Mouse (Mus musculus): ENCODE results near the gene Nmnat3.
A peak's percentile ranks its signal among the peaks of the same experiment; 100 is the strongest.

Nmnat3 gene

DNA sequence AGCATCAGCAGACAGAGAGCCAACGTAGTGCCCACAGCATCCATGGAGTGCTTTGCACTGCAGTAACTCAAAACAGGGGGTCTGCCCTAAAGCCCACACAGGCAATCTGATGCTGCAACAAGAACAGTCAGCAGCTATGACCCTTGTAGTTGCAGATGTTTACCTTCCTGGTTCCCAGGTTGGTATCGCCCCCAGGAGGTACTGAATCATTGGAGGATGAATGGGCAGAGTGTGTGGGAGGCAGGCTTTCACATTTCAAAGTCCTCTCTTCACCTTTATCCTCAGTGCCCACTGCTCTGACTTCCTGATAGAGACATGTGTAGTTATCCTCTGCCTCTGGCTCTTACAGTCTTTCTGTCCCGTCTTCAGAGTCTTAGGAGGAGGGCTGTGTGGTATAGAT is 134.7 kb downstream of the Nmnat3 start:
- DNase-seq (ENCODE audit: low spot score), result no peak

DNA sequence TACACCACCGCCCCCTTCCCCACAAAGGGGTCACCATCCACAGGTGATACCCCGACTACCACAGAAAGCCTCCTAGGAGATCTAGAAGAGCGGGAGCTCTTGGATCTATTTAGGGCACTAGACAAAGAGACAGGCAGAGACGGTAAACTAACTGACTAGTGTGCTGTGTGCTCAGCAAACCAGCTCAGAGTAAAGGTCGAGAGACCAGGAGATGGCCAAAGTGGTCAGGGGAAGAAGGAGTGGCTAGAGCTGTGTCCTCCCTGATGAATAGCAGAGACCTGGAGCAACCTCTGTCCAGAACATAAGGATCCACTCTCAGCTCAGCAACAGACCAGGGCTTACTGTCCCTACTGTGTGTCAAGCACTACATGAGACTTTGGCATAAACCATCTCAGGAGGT is 135.4 kb downstream of the Nmnat3 start, which contains the start of gene Rbp1:
Rbp1 (plus strand) TSS at position 306 of the 400 bp plus-strand sequence.
- DNase-seq (ENCODE audit: low spot score), result no peak

GRCm38 (mm10) chr9:98423691-98424090 is 136.5 kb downstream of the Nmnat3 start:
- DNase-seq (ENCODE audit: low spot score), result no peak

- DNase-seq (ENCODE audit: low spot score), result no peak
These were observed 137.1 kb downstream of the Nmnat3 start for GRCm38 (mm10) chr9:98424291-98424690.

GRCm38 (mm10) chr9:98424725-98425210 is 137.5 kb downstream of the Nmnat3 start:
- DNase-seq (ENCODE audit: low spot score), result peak; percentile 72

DNA sequence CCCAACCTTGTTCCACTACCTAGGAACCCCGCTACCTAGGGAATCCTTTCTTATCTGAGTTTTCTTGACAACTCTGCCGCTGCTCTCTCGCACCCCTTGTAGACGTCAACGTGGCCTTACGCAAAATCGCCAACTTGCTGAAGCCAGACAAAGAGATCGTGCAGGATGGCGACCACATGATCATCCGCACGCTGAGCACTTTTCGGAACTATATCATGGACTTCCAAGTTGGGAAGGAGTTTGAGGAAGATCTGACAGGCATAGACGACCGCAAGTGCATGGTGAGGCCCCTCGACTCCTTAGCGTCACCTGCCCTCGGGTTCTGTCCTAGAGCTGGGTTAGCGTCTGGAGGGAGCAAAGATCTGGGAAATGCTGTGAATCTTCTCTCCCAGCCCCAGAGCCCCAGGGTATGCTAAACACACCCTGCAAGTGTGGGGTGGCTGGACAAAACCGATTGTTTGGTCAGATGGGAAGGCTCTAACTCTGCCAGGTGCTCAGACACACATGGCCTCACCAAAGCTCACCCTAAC is 138.2 kb downstream of the Nmnat3 start:
- peak; percentile 45 for DNase-seq (ENCODE audit: low spot score)

DNA sequence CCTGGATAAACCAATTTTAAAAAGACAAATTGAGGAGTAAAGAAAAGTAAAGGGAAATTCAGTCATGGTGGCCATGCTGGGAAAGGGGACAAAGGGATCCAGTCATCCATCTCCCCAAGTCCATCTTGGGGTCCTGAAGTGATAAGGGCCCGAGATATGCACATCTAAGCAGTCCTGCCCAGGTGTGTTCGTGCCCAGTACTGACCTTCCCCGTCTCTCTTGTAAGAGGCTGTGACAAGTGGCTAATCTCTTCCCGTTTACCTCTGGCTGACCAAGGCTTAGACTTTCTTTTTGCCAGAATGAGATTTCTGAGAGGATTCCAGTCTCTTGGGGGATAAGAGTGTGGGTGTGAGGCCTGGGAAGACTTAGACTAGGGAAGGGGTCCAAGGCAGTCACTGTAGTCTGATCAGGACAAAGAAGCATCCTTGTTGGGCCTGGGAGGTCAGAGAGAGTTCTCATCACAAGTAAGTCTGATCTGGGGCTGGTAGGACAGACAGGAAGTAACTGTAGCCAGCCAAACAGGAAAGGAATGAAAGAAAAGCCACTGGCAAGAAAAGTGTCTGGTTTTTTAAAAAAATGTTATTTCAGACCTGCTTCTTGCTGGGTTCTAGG is 140.8 kb downstream of the Nmnat3 start:
- DNase-seq (ENCODE audit: low spot score), result no peak

GRCm38 (mm10) chr9:98428783-98429182 is 141.5 kb downstream of the Nmnat3 start:
- DNase-seq (ENCODE audit: low spot score), result peak; percentile 17

DNA sequence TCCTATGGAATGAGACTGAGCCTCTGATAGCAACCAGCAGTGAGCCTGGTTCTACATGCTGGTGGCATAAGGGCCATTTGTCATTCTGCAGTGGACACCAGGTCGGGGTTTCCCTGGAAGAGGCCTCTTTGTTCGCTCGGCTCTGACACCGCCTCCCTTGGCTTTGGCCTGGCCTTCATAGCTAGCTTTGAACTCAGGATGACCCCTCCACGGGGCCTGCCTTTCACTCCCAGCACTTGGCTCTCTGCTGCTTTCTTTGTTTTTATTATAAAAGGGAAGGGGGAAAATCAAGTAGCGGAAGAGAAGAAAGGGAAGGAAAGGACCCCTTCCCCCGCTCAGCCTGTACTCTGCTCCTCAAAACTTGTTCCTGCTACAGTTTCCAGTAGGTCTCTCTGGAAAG is 142.6 kb downstream of the Nmnat3 start:
- DNase-seq (ENCODE audit: low spot score), result peak; percentile 81

DNA sequence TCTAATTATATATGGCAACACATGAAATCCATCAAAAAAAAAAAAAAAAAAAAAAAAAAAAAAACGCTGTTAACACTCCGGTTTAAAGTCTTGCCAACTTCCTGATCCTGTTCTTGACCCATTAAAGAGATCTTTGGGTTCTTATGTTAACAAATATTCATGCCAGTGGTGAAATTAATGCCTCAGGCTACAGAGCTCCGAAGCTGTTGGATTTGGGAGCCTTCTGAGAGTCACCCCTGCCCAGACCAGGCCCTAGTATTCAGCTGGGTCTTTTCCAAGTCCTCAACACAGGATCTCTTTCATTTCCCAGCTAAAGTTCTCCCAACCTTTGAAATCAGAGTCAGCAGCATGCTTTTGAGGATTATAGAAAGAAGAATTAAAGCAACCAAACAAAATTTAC is 143.3 kb downstream of the Nmnat3 start:
- no peak for DNase-seq (ENCODE audit: low spot score)

DNA sequence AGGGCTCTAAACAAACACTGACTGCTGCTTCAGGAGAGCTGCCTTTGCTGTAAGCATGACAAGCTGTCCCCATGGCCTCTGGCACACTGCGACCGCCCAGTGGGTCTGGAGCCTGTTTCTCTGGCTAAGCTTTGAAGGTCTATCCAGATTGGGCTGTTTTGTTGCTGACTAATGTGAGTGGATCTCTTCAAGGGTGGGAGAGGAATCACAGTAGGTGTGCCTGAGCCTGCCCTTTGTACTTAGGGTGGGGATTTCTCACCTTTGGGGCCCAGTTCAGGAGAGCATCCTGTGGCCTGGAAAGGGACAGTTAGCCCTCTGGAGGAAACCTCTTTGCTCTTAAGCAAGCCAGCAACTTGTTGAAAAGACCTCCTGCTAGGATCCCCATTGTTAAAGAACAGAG is 145.8 kb downstream of the Nmnat3 start:
- no peak for DNase-seq (ENCODE audit: low spot score)

DNA sequence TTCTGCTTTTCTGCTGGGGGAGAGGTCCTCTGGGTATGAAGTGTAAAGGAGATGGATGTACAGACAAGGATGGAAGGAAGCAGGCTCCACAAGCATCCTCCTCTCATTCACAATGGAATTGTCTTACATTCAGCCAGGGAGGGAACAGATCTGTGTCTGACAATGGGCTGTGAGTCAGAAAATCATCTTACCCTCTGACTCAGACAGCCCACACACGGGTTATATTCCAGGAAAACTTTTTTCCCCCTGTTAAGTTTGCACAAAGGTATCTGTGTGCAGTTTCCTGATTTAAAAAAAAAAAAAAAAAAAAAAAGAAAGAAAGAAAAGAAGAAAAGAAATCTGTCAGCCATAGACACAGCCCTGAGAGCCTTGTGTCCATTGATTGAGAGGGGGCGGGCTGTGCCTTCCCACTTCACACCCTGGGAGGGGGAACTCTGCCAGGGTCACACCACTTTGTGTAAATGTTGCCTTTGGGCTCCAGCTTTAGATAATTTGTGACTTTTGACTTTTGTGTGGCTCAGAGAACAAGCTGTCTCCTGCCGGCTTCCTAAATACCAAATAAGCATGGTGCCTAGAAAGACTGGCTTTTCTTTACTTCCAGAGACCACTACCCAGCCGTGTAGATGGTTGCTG is 146.8 kb downstream of the Nmnat3 start:
- peak; percentile 29 for DNase-seq (ENCODE audit: low spot score)

GRCm38 (mm10) chr9:98437819-98438218 is 150.6 kb downstream of the Nmnat3 start:
- no peak for DNase-seq (ENCODE audit: low spot score)

GRCm38 (mm10) chr9:98439091-98439490 is 151.9 kb downstream of the Nmnat3 start:
- DNase-seq (ENCODE audit: low spot score), result no peak

GRCm38 (mm10) chr9:98442638-98443037 is 155.4 kb downstream of the Nmnat3 start:
- DNase-seq (ENCODE audit: low spot score), result peak; percentile 72

GRCm38 (mm10) chr9:98445359-98446149 is 158.3 kb downstream of the Nmnat3 start:
- DNase-seq (ENCODE audit: low spot score), result no peak

GRCm38 (mm10) chr9:98450976-98451375 is 163.7 kb downstream of the Nmnat3 start:
- no peak for DNase-seq (ENCODE audit: low spot score)

- no peak for DNase-seq (ENCODE audit: low spot score)
These were observed 179.5 kb downstream of the Nmnat3 start for GRCm38 (mm10) chr9:98466709-98467108.

Data from embryo, embryonic 10 days (tissue).